Mouse (Mus musculus): ENCODE data around the gene Chrdl1.

Chrdl1 gene

GRCm38 (mm10) chrX:143393791-143394369 lies at the start of gene Chrdl1:
Gene Chrdl1 (minus strand): TSS chrX:143394262.
- no peak for DNase-seq

GRCm38 (mm10) chrX:143442638-143443037 lies 48.6 kb upstream of the Chrdl1 start:
- no peak for DNase-seq

GRCm38 (mm10) chrX:143404601-143405000 lies 10.5 kb upstream of the Chrdl1 start:
- DNase-seq, result no peak

GRCm38 (mm10) chrX:143366256-143366959 lies 27.7 kb downstream of the Chrdl1 start:
- no peak for DNase-seq

- no peak for DNase-seq
Measured at GRCm38 (mm10) chrX:143347227-143347626, 46.8 kb downstream of the Chrdl1 start.

GRCm38 (mm10) chrX:143346739-143347138 lies 47.3 kb downstream of the Chrdl1 start:
- DNase-seq, result no peak

- no peak for DNase-seq
Measured at GRCm38 (mm10) chrX:143344509-143345495, 49.3 kb downstream of the Chrdl1 start.

GRCm38 (mm10) chrX:143338156-143338555 lies 55.9 kb downstream of the Chrdl1 start:
- DNase-seq, result no peak

- no peak for DNase-seq
Measured at GRCm38 (mm10) chrX:143337561-143337960, 56.5 kb downstream of the Chrdl1 start.

- DNase-seq, result no peak
Measured at GRCm38 (mm10) chrX:143336661-143337060, 57.4 kb downstream of the Chrdl1 start.

GRCm38 (mm10) chrX:143335846-143336245 lies 58.2 kb downstream of the Chrdl1 start:
- no peak for DNase-seq

- DNase-seq, result no peak
Measured at GRCm38 (mm10) chrX:143313166-143313565, 80.9 kb downstream of the Chrdl1 start.

- DNase-seq, result no peak
Measured at GRCm38 (mm10) chrX:143294726-143295125, 99.3 kb downstream of the Chrdl1 start.

GRCm38 (mm10) chrX:143275202-143275601 lies 118.9 kb downstream of the Chrdl1 start:
- DNase-seq, result no peak

- DNase-seq, result no peak
Measured at GRCm38 (mm10) chrX:143250709-143251108, 143.4 kb downstream of the Chrdl1 start.

Measured in cerebellum, adult 8-10 months (tissue).